Mouse (Mus musculus) cerebellum, adult 2 months (tissue): ENCODE measurements around the gene Gpr3. TPM values are rescaled to one million over a fixed set of nuclear protein-coding genes. Genes with fewer than 3 reads are reported as not detected.

Source experiments
- DNase-seq, 2 experiments: peaks; one replicate each; pipeline ENCODE4 v3.0.0; 2021
- H3K27ac ChIP-seq: fragments of 200-500 bp; 2 replicates; pipeline ENCODE4 v1.5.1; 2012; ENCODE audit warnings: low read length, control low read depth, inconsistent platforms; ENCODE audit not compliant: insufficient read depth
- H3K27me3 ChIP-seq: fragments of 200-500 bp; 2 replicates; pipeline ENCODE4 v1.6.1; 2012; ENCODE audit warnings: inconsistent platforms, mild to moderate bottlenecking, low read length, moderate library complexity; ENCODE audit not compliant: control insufficient read depth, insufficient read depth
- H3K4me1 ChIP-seq: fragments of 200-500 bp; 2 replicates; pipeline ENCODE4 v1.6.1; 2011; ENCODE audit warnings: low read length; ENCODE audit not compliant: control insufficient read depth, insufficient read depth
- H3K4me3 ChIP-seq: fragments of 200-500 bp; replicated peaks from 2 replicates; pipeline ENCODE3; 2011; ENCODE audit warnings: mild to moderate bottlenecking, low read depth, low read length, control low read depth; ENCODE audit not compliant: insufficient read depth
- CTCF ChIP-seq: fragments of 200-500 bp; IDR thresholded peaks from 2 replicates; pipeline ENCODE4 v1.5.1; 2011; ENCODE audit warnings: low read depth, mild to moderate bottlenecking, control low read depth, low read length, moderate library complexity, borderline replicate concordance; ENCODE audit not compliant: insufficient read depth
- POLR2A ChIP-seq: fragments of 200-500 bp; IDR thresholded peaks from 2 replicates; pipeline ENCODE4 v1.6.1; 2011; ENCODE audit warnings: low read length, control low read depth, borderline replicate concordance; ENCODE audit not compliant: insufficient read depth
- WGBS: fragments of 180-500 bp; shearing (Covaris S2); methylation state at CpG from one replicate; pipeline ENCODE4 v1.1.7; 2018; 5-methylcytosine and 5-hydroxymethylcytosine counted together
- polyA plus RNA-seq: library from polyadenylated mRNA; depleted of rRNA; stranded (reverse); fragments of >200 nt; gene quantifications from 2 replicates; pipeline ENCODE4 v1.2.3, GENCODE M21; 2012

The Gpr3 gene
- polyA plus RNA-seq, 1 experiment, result 10.9 TPM

DNA sequence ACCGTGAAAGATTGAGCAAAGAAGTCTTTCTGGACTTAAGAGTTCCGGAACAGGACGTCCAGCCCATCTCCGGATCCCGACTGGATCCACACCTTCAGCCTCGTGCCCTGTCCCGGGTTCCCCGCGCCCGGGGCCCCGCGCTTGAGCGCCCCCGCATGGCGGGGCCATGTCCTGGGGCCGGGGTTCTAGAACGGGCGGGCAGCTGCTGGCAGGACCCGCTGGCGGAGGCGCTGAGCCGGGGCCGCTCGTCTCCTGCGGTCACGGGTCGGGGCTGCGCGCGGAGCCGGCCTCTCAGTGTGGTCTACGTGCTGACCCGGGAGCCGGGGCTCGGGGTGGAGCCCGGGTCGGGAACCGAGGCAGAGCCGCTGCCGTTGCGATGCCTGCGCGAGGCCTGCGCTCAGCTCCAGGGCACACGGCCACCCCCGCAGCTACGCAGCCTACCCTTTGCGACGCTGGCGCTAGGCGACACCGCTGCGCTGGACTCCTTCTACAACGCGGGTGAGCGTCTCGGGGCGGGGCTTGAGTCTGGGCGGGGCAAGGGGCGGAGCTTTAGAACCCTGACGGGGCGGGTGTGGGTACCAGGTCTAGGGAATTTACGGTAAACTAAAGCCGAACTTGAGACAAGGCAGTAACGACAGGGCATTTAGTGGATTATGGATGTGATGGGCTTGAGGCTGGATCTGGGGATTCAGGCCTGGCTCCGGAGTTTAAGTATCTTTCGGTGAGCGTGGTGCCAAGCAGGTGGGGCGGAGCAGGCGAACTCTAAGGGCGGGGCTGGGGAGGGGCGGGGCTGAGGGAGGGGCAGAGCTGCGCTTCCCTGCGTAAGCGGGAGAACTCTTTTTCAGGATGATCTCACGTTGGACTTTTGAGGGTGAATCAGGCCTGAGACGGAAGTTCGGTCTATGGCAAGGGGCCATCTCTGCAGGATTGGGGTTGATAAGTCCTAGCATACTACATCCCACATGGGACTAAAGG, 28.9 kb upstream of the Gpr3 start:
- peak overlapping the region; percentile 81 for H3K4me3 ChIP-seq
- 1% methylated on average over 78 of the region's 78 CpGs for WGBS
- no peaks in the 10 kb centered on the region for H3K27me3 ChIP-seq
- H3K27ac ChIP-seq, result peak overlapping the region; percentile 2; the same call in 1 of the 2 replicates
- peak; percentile 59; the same call in 1 of the 2 replicates for TF ChIP-seq POLR2A
- no peak for TF ChIP-seq CTCF
- peak; percentile 80 to 87 for DNase-seq
- H3K4me1 ChIP-seq, result no peaks in the 10 kb centered on the region; the same call in 1 of the 2 replicates

DNA sequence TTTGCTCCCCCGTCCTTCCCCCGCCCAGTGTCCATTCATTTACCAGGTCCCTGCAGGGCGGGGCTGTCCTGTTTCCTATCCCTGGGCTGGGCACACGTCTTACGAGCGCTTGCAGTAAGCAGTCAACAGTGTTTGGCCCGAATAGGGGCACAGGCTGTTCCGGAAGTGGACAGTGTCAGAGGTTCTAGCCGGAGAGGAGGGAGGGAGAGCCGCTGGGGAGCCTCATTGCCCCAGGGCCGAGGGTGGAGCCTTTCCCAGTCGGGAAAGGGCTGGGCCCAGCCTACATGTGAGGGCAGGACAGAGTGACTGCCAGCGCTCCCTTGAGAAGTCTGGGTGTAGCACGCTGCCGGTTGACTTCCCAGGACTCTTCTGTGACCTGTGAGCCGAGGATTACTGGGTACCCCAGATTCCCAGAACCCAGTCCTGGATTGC, 28.2 kb upstream of the Gpr3 start, which contains the start of gene Map3k6:
Map3k6 (plus strand) TSS at position 329 of the 432 bp plus-strand sequence.
- Histone ChIP-seq H3K27me3 (no peaks in the 10 kb centered on the region), H3K27ac (peak within 1 kb of the TSS; percentile 2; the same call in 1 of the 2 replicates), H3K4me1 (no peaks in the 10 kb centered on the region; the same call in 1 of the 2 replicates), H3K4me3 (peak within 1 kb of the TSS; percentile 81)
- WGBS, result 42% methylated on average over 16 of the region's 16 CpGs
- TF ChIP-seq CTCF (no peak), POLR2A (no peak)
- peak in 1 of 2 experiments; percentile 27 for DNase-seq

- no peaks in the 10 kb centered on the region; the same call in 1 of the 2 replicates for H3K4me1 ChIP-seq
- no peak overlapping the region for H3K4me3 ChIP-seq
- TF ChIP-seq CTCF (no peak), POLR2A (no peak)
- 81% methylated on average over 4 of the region's 4 CpGs for WGBS
- H3K27ac ChIP-seq, result no peak overlapping the region
- H3K27me3 ChIP-seq, result no peaks in the 10 kb centered on the region
- no peak for DNase-seq
Observed at GRCm38 (mm10) chr4:133237911-133238310, 25.6 kb upstream of the Gpr3 start.

GRCm38 (mm10) chr4:133235415-133235814, 23.1 kb upstream of the Gpr3 start:
- no peak overlapping the region for H3K4me3 ChIP-seq
- WGBS, result 85% methylated on average over 5 of the region's 5 CpGs
- no peaks in the 10 kb centered on the region for H3K4me1 ChIP-seq
- TF ChIP-seq CTCF, result no peak
- TF ChIP-seq POLR2A, result no peak
- no peaks in the 10 kb centered on the region for H3K27me3 ChIP-seq
- no peak overlapping the region for H3K27ac ChIP-seq
- no peak for DNase-seq

GRCm38 (mm10) chr4:133234771-133235170, 22.4 kb upstream of the Gpr3 start:
- no peak for DNase-seq
- Histone ChIP-seq H3K4me3 (no peak overlapping the region), H3K27me3 (no peaks in the 10 kb centered on the region), H3K4me1 (no peaks in the 10 kb centered on the region), H3K27ac (no peak overlapping the region)
- WGBS, result 62% methylated on average over 5 of the region's 5 CpGs
- no peak for TF ChIP-seq CTCF
- TF ChIP-seq POLR2A, result no peak

DNA sequence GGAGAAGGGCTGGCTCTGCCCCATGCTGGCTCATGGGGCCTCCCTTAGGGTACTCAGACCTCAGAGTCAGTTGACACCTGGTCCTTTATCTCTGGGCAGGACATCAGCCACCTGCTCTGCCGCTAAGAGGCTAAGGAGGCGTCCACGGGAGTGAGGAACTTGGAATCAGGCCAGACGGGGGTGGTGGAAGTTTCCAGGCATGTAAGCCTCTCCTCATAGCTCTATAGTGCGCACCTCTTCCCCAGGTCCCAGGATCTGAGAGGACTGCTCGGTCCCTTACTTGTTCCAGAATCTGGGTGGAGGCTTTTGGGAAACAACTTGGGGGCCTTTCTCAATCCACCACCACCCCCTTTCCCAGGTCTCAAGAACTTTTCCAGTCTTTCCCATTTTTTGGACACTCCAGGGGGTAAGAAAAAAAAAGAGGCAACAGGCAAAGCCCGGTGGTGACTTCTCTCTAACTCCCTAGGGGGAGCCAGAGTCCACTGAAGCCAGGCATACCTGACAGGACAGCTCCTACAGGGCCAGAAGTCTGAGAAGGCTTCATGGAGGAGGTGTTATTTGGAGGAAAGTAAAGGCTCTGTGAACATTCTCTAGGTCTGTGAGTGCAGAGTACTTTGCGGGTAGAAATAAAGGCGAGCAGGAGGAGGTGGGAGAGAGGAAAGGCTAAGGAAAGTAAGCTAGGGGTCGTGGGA, 21.1 kb upstream of the Gpr3 start:
- Histone ChIP-seq H3K27me3 (no peaks in the 10 kb centered on the region), H3K4me3 (no peak overlapping the region), H3K27ac (no peak overlapping the region), H3K4me1 (no peaks in the 10 kb centered on the region)
- WGBS, result 36% methylated on average over 10 of the region's 10 CpGs
- TF ChIP-seq CTCF (peak; percentile 51), POLR2A (no peak)
- DNase-seq, result peak in 1 of 2 experiments; percentile 40

DNA sequence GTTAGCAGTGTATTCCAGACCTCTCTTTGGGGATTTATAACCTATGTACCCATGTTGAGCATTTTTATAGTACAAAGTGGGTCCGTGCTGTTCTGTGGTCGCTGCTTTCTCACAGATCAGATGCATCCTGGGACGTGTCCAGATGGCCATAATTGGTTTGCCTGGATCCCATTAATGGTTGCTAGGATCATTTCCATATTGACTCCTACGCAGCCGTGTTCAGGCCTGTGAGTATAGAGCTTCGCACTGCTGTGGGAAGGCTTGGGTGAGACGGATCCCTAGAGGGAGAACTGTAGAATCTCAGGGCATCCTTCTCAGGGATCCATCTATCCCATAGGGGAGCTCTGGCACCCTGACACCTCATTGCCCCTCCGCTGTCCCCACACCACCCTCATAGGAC, 17.2 kb upstream of the Gpr3 start:
- 61% methylated on average over 8 of the region's 8 CpGs for WGBS
- no peaks in the 10 kb centered on the region; the same call in 1 of the 2 replicates for H3K4me1 ChIP-seq

More for the DNA sequence above, 17.2 kb upstream of the Gpr3 start:
- Histone ChIP-seq H3K27me3 (no peaks in the 10 kb centered on the region), H3K27ac (no peak overlapping the region), H3K4me3 (no peak overlapping the region)
- TF ChIP-seq POLR2A (no peak), CTCF (no peak)
- no peak for DNase-seq
